ENCODE assay signal across 27 mouse cellular contexts in the genomic region with DNA sequence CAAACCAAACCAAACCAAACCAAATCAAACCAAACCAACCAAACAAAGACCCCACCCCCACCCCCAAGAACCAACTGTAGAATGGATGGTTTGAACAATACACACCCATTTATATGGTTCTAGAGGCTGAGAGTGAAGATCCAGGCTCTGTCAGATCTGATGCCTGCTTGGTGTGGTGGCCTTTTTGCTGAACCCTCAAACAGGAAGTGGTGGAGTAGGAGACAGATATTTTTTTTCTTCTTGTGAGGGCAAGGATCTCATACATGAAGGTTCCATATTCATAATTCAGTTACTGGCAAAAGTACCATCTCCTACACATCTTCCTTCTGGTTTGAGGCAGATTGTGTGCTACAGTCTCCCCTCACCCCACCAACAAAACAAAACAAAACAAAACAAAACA. TPM values are rescaled to one million over a fixed set of nuclear protein-coding genes. Genes with fewer than 3 reads are reported as not detected.
DNase-seq lines count a peak whose midpoint lies in the region; ATAC-seq and TF ChIP-seq lines count a peak whose summit lies in the region.
"Had no signal": no experiment of that assay in that cellular context is flagged by ENCODE, and none has a peak within 500 bp of the region (broad histone marks: within the 10 kb centered on the region; RNA-seq: fewer than 3 reads in every experiment).

No protein-coding gene starts in this region.

- H3K9me3 ChIP-seq in stomach, postnatal 0 days (ENCODE audit: control insufficient read depth, low read length): no peaks in the 10 kb centered on the region
- H3K9me3 ChIP-seq: embryonic facial prominence, embryonic 12.5 days; limb, embryonic 10.5 days; liver, embryonic 15.5 days; midbrain, embryonic 10.5 days had no signal

- peaks cover 13% of the 10 kb centered on the region for H3K4me1 ChIP-seq in thymus, adult 2 months (replicated peaks; ENCODE audit: control insufficient read depth, insufficient read depth, low read length)
- H3K4me1 ChIP-seq in stomach, postnatal 0 days (replicated peaks; ENCODE audit: control insufficient read depth, insufficient read depth): no peaks in the 10 kb centered on the region
- no peaks in the 10 kb centered on the region for H3K4me1 ChIP-seq in heart, adult 2 months (ENCODE audit: control insufficient read depth, insufficient read depth, low read length)
- H3K4me1 ChIP-seq: embryonic facial prominence, embryonic 12.5 days; limb, embryonic 10.5 days; midbrain, embryonic 10.5 days had no signal

- intact Hi-C loops in heart, adult 2 months (cut with DNase I): no loop called here
- intact Hi-C loops in left cerebral cortex, postnatal 4 days (cut with DNase I): no loop called here

- no peak for TF ChIP-seq EP300 in stomach, postnatal 0 days (optimal IDR thresholded peaks at IDR 0.05)
- no peak for TF ChIP-seq EP300 in heart, adult 2 months (IDR thresholded peaks at IDR 0.05; ENCODE audit: insufficient read depth, low read depth, low read length)

- ATAC-seq in stomach, postnatal 0 days (ENCODE audit: low FRiP score, low TSS enrichment): no peak
- ATAC-seq: forebrain, postnatal 0 days; intestine, embryonic 16.5 days; midbrain, embryonic 16.5 days had no signal

- TF ChIP-seq CTCF in thymus, adult 2 months (IDR thresholded peaks at IDR 0.05; ENCODE audit: borderline replicate concordance, control insufficient read depth, extremely low read depth, insufficient read depth, low read length, poor library complexity): no peak
- no peak for TF ChIP-seq CTCF in stomach, postnatal 0 days (IDR thresholded peaks at IDR 0.05; ENCODE audit: low read depth)
- TF ChIP-seq CTCF in heart, adult 2 months (IDR thresholded peaks at IDR 0.05): no peak

- peak; percentile 41 for DNase-seq in thymus, adult 2 months
- DNase-seq in thymus, postnatal 4 days: no peak
- peak; percentile 44 for DNase-seq in induced T-regulatory cell, adult 2 months (ENCODE audit: low read depth)
- peak; percentile 18 to 47 for DNase-seq in natural killer cell, adult 2 months (ENCODE audit: low spot score in 2 of 2)
- peak; percentile 27 to 41 for DNase-seq in thymus, postnatal 36 days
- DNase-seq in stomach, postnatal 0 days (ENCODE audit: low spot score): no peak
- no peak for DNase-seq in heart, adult 2 months
- DNase-seq in left cerebral cortex, postnatal 4 days: no peak
- DNase-seq: adrenal gland, postnatal 25 days; cerebellum, postnatal 10 days; forebrain, postnatal 0 days; gastrocnemius, postnatal 14 days; heart, postnatal 36 days; layer of hippocampus, adult 9-11 months; liver; lung, postnatal 4 days; right cerebral cortex, postnatal 25 days had no signal

- no peak overlapping the region for H3K4me2 ChIP-seq in stomach, postnatal 0 days (replicated peaks; ENCODE audit: low read depth)
- H3K4me2 ChIP-seq: embryonic facial prominence, embryonic 12.5 days; hindbrain, embryonic 14.5 days; liver, embryonic 15.5 days had no signal

- H3K27me3 ChIP-seq in thymus, adult 2 months (ENCODE audit: control insufficient read depth, insufficient read depth, low read length): no peaks in the 10 kb centered on the region
- H3K27me3 ChIP-seq in stomach, postnatal 0 days (ENCODE audit: control insufficient read depth, insufficient read depth, low read length): no peaks in the 10 kb centered on the region
- H3K27me3 ChIP-seq in heart, adult 2 months (ENCODE audit: control insufficient read depth, insufficient read depth, low read length): no peaks in the 10 kb centered on the region
- H3K27me3 ChIP-seq: embryonic facial prominence, embryonic 12.5 days; liver, embryonic 15.5 days had no signal

- no peak for TF ChIP-seq POLR2A in thymus, adult 2 months (IDR thresholded peaks at IDR 0.05; ENCODE audit: control insufficient read depth, extremely low read depth, insufficient read depth, low read length, poor library complexity)
- no peak for TF ChIP-seq POLR2A in heart, adult 2 months (IDR thresholded peaks at IDR 0.05; ENCODE audit: insufficient read depth, low read depth, low read length)

- H3K27ac ChIP-seq in thymus, adult 2 months (ENCODE audit: control insufficient read depth, insufficient read depth, low read length): peak overlapping the region; percentile 67
- no peak overlapping the region for H3K27ac ChIP-seq in stomach, postnatal 0 days (replicated peaks)
- no peak overlapping the region for H3K27ac ChIP-seq in heart, adult 2 months
- H3K27ac ChIP-seq: embryonic facial prominence, embryonic 12.5 days; hindbrain, embryonic 14.5 days; limb, embryonic 10.5 days; liver, embryonic 15.5 days; midbrain, embryonic 10.5 days had no signal

- H3K9ac ChIP-seq in stomach, postnatal 0 days (ENCODE audit: low read length): no peak overlapping the region
- H3K9ac ChIP-seq in heart, adult 2 months (ENCODE audit: low read depth, low read length): no peak overlapping the region
- H3K9ac ChIP-seq: embryonic facial prominence, embryonic 12.5 days; forebrain, postnatal 0 days; hindbrain, embryonic 14.5 days; liver, embryonic 15.5 days had no signal

- no peaks in the 10 kb centered on the region for H3K36me3 ChIP-seq in thymus, adult 2 months (ENCODE audit: control insufficient read depth, insufficient read depth, low read length)
- H3K36me3 ChIP-seq in stomach, postnatal 0 days (ENCODE audit: control insufficient read depth, insufficient read depth, low read length): no peaks in the 10 kb centered on the region
- H3K36me3 ChIP-seq in heart, adult 2 months (ENCODE audit: control insufficient read depth, insufficient read depth, low read length): no peaks in the 10 kb centered on the region
- H3K36me3 ChIP-seq: embryonic facial prominence, embryonic 12.5 days; limb, embryonic 10.5 days; liver, embryonic 15.5 days; midbrain, embryonic 10.5 days had no signal

- H3K79me2 ChIP-seq in heart, adult 2 months (replicated peaks; ENCODE audit: control insufficient read depth, insufficient read depth, low read length): no peaks in the 10 kb centered on the region

- H3K4me3 ChIP-seq in thymus, adult 2 months (ENCODE audit: control insufficient read depth, insufficient read depth, low read length): no peak overlapping the region
- H3K4me3 ChIP-seq in stomach, postnatal 0 days (ENCODE audit: low read depth, low read length): no peak overlapping the region
- H3K4me3 ChIP-seq in heart, adult 2 months: no peak overlapping the region
- H3K4me3 ChIP-seq: embryonic facial prominence, embryonic 12.5 days; limb, embryonic 10.5 days; liver, embryonic 15.5 days; midbrain, embryonic 10.5 days had no signal

RNA-seq across cellular contexts. Expression of gene Il12rb2, which starts 36.5 kb away (rescaled TPM):
- 6.6 and 8.1 TPM in 2 replicates for polyA plus RNA-seq in thymus, adult 2 months (2012; rRNA removed)
- 0.02 TPM in 1 of 2 replicates, not detected in the other for polyA plus RNA-seq in stomach, postnatal 0 days (2015; fragmentation: Nextera tagmentation; extraction: Ambion mirVana)
- total RNA-seq in heart, adult 2 months (2021): under 1 TPM in 1 of 2 experiments, not detected in 1; 0.20 TPM
- polyA plus RNA-seq in heart, adult 2 months (2012; rRNA removed): 0.06 and 0.18 TPM in 2 replicates
- total RNA-seq in left cerebral cortex, postnatal 4 days (2021): under 1 TPM in 1 of 2 experiments, not detected in 1; 0.22 TPM
- total RNA-seq: adrenal gland, postnatal 25 days; heart, adult 8-10 months had no signal
- polyA plus RNA-seq: forebrain, embryonic 11.5 days; heart, embryonic 14.5 days; hindbrain, embryonic 14.5 days had no signal

Comparison
In these comparisons a context has a peak if more than half of its experiments do, and no peak if none do; other contexts are left out.
1. DNase-seq: peak in thymus, adult 2 months (single experiment), induced T-regulatory cell, adult 2 months (single experiment), natural killer cell, adult 2 months (2 of 2) and thymus, postnatal 36 days (2 of 2); none in thymus, postnatal 4 days (single experiment), stomach, postnatal 0 days (single experiment), heart, adult 2 months (0 of 2) and left cerebral cortex, postnatal 4 days (single experiment).